Mouse (Mus musculus): ENCODE results near the gene Rilpl1. TPM values are rescaled to one million over a fixed set of nuclear protein-coding genes. Genes with fewer than 3 reads are reported as not detected.
"Not testable (repeated sequence)": the region's sequence is repeated elsewhere in the genome, so short reads cannot be mapped to it uniquely, and the experiment has no call there.

Rilpl1 gene
- polyA plus RNA-seq, 1 experiment: 22.7 TPM

DNA sequence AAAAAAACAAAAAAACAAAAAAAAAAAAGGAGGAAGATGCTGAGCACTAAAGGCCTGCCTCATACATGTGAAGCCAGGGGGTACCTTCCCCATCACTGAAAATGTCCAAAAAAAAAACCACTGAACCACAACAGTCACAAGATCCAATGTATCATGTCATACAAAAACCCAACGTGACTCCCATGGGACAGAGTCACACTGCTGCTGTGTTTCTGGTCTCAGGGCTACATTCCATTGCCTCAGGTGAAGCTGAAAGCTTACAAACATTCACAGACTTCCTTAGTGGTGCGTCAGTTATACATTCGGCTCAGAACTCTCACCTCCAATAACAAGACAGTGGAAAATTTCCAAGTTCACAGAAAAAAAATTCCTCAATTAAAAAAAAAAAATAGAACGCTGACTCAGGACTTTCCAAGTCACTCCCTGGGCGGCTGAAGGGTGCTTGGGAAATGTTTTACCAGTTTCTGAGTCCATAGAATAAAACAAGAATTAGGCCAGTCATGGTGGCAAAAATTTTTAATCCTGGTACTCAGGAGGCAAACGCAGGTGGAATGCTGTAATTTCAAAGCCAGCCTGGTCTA is 60.5 kb downstream of the Rilpl1 start:
- Histone ChIP-seq H3K27ac (ENCODE audit: insufficient read depth, low read length) (no peak overlapping the region), H3K4me3 (replicated peaks; ENCODE audit: insufficient read depth, low read depth, low read length) (no peak overlapping the region), H3K27me3 (ENCODE audit: control insufficient read depth, insufficient read depth, low read length) (no peaks in the 10 kb centered on the region), H3K4me1 (ENCODE audit: control insufficient read depth, insufficient read depth, low read length) (peaks cover 5% of the 10 kb centered on the region)
- 84% methylated on average over 6 of the region's 6 CpGs for WGBS
- no peak for DNase-seq
- no peak for TF ChIP-seq CTCF (IDR thresholded peaks at IDR 0.05; ENCODE audit: borderline replicate concordance, insufficient read depth, low read depth, low read length)
- TF ChIP-seq POLR2A (IDR thresholded peaks at IDR 0.05; ENCODE audit: borderline replicate concordance, insufficient read depth, low read length): no peak

DNA sequence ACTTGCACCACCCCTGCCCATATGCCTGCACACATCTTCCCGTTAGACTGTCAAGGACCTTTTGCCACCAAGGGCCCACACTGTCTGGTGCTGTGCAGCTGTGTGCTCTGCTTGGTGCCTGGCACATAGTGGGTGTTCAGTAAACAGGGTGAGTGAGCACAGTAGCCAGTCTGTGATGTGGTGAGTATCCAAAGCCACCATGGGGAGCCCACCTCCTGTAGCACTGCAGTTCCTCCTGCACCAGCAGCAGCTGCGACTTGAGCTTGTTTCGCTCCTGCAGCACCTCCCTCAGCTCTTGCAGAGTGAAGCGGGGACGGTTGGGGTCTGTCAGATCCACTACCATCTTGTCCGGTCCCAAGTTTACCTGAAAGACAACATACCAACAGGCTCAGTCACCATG is 61.7 kb downstream of the Rilpl1 start:
- no peak for DNase-seq
- no peak overlapping the region for H3K4me3 ChIP-seq (replicated peaks; ENCODE audit: insufficient read depth, low read depth, low read length)
- H3K27ac ChIP-seq (ENCODE audit: insufficient read depth, low read length): no peak overlapping the region
- no peaks in the 10 kb centered on the region; the same call in 1 of the 2 replicates for H3K4me1 ChIP-seq (ENCODE audit: control insufficient read depth, insufficient read depth, low read length)
- 90% methylated on average over 6 of the region's 6 CpGs for WGBS
- H3K27me3 ChIP-seq (ENCODE audit: control insufficient read depth, insufficient read depth, low read length): no peaks in the 10 kb centered on the region
- TF ChIP-seq POLR2A (IDR thresholded peaks at IDR 0.05; ENCODE audit: borderline replicate concordance, insufficient read depth, low read length) (no peak), CTCF (IDR thresholded peaks at IDR 0.05; ENCODE audit: borderline replicate concordance, insufficient read depth, low read depth, low read length) (no peak)

DNA sequence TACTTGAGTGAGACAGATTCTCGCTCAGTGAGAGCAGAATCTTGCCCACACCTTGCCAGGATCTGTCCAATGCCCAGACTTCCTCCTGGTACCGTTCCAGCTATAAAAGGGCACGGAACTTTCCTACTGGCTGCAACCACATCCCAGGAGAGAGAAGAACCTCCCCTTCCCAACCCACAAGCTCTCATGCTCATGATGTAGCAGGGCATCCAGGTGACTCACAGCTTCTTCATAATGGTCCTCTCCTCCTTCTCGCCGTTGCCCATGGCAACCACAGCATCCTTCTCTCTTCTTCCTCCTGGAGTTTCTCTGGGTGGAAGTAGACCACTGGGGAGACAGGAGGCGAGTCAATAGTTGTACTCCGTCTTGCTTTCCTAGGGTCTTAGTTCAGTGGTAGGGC is 62.8 kb downstream of the Rilpl1 start:
- H3K27me3 ChIP-seq (ENCODE audit: control insufficient read depth, insufficient read depth, low read length): no peaks in the 10 kb centered on the region
- no peak for DNase-seq
- 63% methylated on average over 7 of the region's 7 CpGs for WGBS
- no peak overlapping the region for H3K4me3 ChIP-seq (replicated peaks; ENCODE audit: insufficient read depth, low read depth, low read length)
- no peaks in the 10 kb centered on the region; the same call in 1 of the 2 replicates for H3K4me1 ChIP-seq (ENCODE audit: control insufficient read depth, insufficient read depth, low read length)
- TF ChIP-seq CTCF (IDR thresholded peaks at IDR 0.05; ENCODE audit: borderline replicate concordance, insufficient read depth, low read depth, low read length) (no peak), POLR2A (IDR thresholded peaks at IDR 0.05; ENCODE audit: borderline replicate concordance, insufficient read depth, low read length) (no peak)
- no peak overlapping the region for H3K27ac ChIP-seq (ENCODE audit: insufficient read depth, low read length)

DNA sequence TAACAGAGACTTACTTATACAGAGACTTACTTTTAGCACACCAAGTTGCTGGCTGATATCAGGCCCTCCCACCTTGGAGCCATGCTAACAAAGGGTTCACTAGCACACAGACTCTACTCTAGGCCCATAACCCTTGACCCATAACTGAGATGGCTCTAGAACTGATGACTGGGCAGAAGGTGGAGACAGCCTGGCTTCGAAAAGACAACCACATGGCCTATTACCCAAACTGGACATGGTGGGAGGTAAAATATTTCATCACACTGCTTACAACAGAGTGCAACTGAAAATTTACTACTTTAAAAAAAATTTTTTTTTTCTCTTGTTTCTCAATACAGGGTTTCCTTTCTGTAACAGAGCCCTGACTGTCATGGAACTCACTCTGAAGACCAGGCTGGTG is 63.4 kb downstream of the Rilpl1 start:
- no peak overlapping the region for H3K4me3 ChIP-seq (replicated peaks; ENCODE audit: insufficient read depth, low read depth, low read length)
- 91% methylated on average over 1 of the region's 1 CpGs for WGBS
- no peaks in the 10 kb centered on the region for H3K27me3 ChIP-seq (ENCODE audit: control insufficient read depth, insufficient read depth, low read length)
- H3K27ac ChIP-seq (ENCODE audit: insufficient read depth, low read length): no peak overlapping the region
- no peaks in the 10 kb centered on the region; the same call in 1 of the 2 replicates for H3K4me1 ChIP-seq (ENCODE audit: control insufficient read depth, insufficient read depth, low read length)
- no peak for TF ChIP-seq POLR2A (IDR thresholded peaks at IDR 0.05; ENCODE audit: borderline replicate concordance, insufficient read depth, low read length)
- TF ChIP-seq CTCF (IDR thresholded peaks at IDR 0.05; ENCODE audit: borderline replicate concordance, insufficient read depth, low read depth, low read length): no peak
- DNase-seq: no peak

DNA sequence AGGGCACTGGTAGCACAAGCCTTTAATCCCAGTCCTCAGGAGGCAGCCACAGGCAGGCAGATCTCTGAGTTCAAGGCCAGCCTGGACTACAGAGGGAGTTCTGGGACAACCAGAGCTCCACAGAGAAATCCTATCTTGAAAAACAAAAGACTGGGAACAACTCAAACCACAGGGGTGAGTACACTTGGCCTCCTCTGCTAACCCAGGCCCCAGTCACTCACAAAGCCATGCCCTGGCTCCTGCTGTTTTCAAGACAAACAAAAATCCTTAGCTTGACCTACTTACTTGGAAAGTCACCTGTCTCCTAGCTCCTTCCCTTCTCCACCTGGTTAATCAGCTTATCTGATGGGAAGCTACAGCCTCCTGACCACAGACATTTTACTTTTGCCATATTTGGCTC is 66.3 kb downstream of the Rilpl1 start:
- TF ChIP-seq CTCF (IDR thresholded peaks at IDR 0.05; ENCODE audit: borderline replicate concordance, insufficient read depth, low read depth, low read length) (no peak), POLR2A (IDR thresholded peaks at IDR 0.05; ENCODE audit: borderline replicate concordance, insufficient read depth, low read length) (no peak)
- H3K27me3 ChIP-seq (ENCODE audit: control insufficient read depth, insufficient read depth, low read length): no peaks in the 10 kb centered on the region
- H3K4me3 ChIP-seq (replicated peaks; ENCODE audit: insufficient read depth, low read depth, low read length): no peak overlapping the region
- DNase-seq: no peak
- no peaks in the 10 kb centered on the region; the same call in 1 of the 2 replicates for H3K4me1 ChIP-seq (ENCODE audit: control insufficient read depth, insufficient read depth, low read length)
- H3K27ac ChIP-seq (ENCODE audit: insufficient read depth, low read length): no peak overlapping the region

DNA sequence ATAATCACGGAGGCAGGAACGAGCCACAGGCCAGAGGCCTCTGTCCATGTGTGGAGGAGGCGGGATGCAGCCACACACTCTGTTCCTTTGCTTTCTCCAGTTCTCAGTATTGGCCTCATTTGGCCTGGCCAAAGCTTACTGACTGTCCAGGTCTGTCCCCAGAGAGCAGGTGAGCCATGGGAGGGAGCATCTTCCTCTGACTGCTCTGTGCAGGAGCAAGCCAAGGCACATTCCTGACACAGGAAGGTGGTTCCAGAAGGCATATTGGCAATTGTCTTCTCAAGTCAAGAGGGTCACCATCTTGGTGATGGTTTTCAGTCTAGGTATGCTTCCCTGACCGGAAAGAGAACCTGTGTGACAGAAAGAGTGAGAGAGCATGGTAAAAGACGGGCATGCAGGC is 67.7 kb downstream of the Rilpl1 start:
- WGBS: 81% methylated on average over 5 of the region's 5 CpGs
- Histone ChIP-seq H3K4me1 (ENCODE audit: control insufficient read depth, insufficient read depth, low read length) (no peaks in the 10 kb centered on the region; the same call in 1 of the 2 replicates), H3K27me3 (ENCODE audit: control insufficient read depth, insufficient read depth, low read length) (no peaks in the 10 kb centered on the region), H3K4me3 (replicated peaks; ENCODE audit: insufficient read depth, low read depth, low read length) (no peak overlapping the region), H3K27ac (ENCODE audit: insufficient read depth, low read length) (no peak overlapping the region)
- TF ChIP-seq POLR2A (IDR thresholded peaks at IDR 0.05; ENCODE audit: borderline replicate concordance, insufficient read depth, low read length) (no peak), CTCF (IDR thresholded peaks at IDR 0.05; ENCODE audit: borderline replicate concordance, insufficient read depth, low read depth, low read length) (no peak)
- no peak for DNase-seq

DNA sequence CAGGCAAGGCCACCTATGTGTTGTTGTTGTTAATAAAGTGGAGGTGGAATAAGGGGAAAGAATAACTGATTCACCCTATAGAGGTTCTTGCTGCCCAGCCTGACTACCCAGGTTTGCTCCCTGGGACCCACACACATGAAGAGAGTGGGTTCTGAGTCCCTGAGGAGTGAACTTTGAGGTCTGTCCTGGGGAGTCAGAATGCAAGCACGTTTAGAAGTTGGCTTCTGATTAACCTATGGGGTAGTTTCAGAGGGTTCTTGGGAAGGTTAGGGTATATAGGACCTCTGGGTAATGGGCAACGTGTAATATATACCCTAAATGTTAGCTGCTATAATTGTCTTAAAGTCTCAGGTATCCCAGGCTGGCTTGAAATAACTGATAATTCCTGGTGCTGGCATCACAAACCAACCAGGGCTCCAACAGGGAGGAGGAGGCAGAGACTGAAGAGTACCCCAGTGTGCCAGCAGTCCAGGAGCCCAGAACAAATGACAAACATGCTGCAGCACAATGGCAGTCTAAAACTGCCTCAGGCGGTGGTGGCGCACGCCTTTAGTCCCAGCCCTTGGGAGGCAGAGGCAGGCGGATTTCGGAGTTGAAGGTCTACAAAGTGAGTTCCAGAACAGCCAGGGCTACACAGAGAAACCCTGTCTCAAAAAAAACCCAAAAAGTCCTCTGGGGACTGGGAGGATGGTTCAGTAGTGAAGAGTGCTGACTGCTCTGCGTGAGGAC is 68.7 kb downstream of the Rilpl1 start:
- DNase-seq: no peak

DNA sequence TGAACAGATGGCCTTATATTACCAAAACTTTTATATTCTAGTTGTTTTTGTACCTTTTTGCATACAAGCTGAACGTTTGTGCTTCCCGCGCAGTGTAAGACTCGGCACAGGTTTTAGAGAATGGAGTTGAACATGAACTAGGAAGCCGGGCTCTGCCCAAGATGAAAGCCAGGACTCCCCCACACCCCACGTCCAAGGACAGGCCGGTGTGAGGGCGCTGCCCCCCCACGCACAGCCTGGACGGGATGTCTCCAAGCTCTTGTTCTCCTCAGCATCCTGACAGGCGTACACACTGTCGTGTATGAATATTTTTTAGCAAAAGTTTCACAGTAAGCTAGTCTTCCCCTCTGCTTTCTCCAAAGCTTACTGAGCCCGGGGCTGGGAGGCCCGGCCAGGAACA is 70.3 kb downstream of the Rilpl1 start:
- not testable (repeated sequence) for H3K27me3 ChIP-seq (ENCODE audit: control insufficient read depth, insufficient read depth, low read length); H3K4me3 ChIP-seq (replicated peaks; ENCODE audit: insufficient read depth, low read depth, low read length); H3K4me1 ChIP-seq (ENCODE audit: control insufficient read depth, insufficient read depth, low read length); DNase-seq; H3K27ac ChIP-seq (ENCODE audit: insufficient read depth, low read length)
- 86% methylated on average over 14 of the region's 14 CpGs for WGBS

More for the DNA sequence above, 68.7 kb downstream of the Rilpl1 start:
- Histone ChIP-seq H3K4me3 (replicated peaks; ENCODE audit: insufficient read depth, low read depth, low read length) (no peak overlapping the region), H3K27me3 (ENCODE audit: control insufficient read depth, insufficient read depth, low read length) (no peaks in the 10 kb centered on the region), H3K27ac (ENCODE audit: insufficient read depth, low read length) (no peak overlapping the region), H3K4me1 (ENCODE audit: control insufficient read depth, insufficient read depth, low read length) (no peaks in the 10 kb centered on the region)
- TF ChIP-seq POLR2A (IDR thresholded peaks at IDR 0.05; ENCODE audit: borderline replicate concordance, insufficient read depth, low read length) (no peak), CTCF (IDR thresholded peaks at IDR 0.05; ENCODE audit: borderline replicate concordance, insufficient read depth, low read depth, low read length) (no peak)
- WGBS: 88% methylated on average over 8 of the region's 8 CpGs
